Mouse (Mus musculus) cortical plate, adult 2 months (tissue): Measurements from ENCODE around the gene Zfp524.
A peak's percentile ranks its signal among the peaks of the same experiment; 100 is the strongest.

Experiments
- CTCF ChIP-seq: fragments of 200-500 bp; IDR thresholded peaks from 2 replicates; pipeline ENCODE4 v1.5.1; 2011; ENCODE audit warnings: mild to moderate bottlenecking, control low read depth, low read length; ENCODE audit not compliant: insufficient read depth; ENCODE audit errors: extremely low read depth
- POLR2A ChIP-seq: fragments of 200-500 bp; IDR thresholded peaks from 2 replicates; pipeline ENCODE4 v1.6.1; 2011; ENCODE audit warnings: mild to moderate bottlenecking, low read length, control low read depth; ENCODE audit not compliant: insufficient read depth; ENCODE audit errors: extremely low read depth

DNA sequence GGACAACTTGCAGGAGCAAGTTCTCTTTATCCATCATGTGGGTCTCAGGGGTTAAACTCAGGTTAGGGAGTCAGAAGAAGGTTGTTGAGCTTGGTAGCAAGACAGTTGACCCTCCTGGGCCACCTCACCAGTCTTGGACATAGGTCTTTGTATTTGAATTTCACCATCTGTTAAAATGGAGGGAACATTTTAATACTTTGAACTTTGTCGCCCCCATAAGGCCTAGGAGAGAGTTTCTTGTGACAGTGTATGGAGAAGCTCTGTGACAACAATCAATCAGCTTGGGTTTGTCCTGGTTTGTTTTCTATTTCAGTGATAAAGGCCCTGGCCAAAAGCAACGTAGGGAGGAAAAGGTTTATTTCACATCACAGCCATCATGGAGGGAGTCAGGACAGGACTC is 33.1 kb downstream of the Zfp524 start:
- TF ChIP-seq CTCF = peak; percentile 23; the same call in 1 of the 2 replicates
- TF ChIP-seq POLR2A = no peak
